Mouse (Mus musculus): ENCODE measurements around the gene Ccl27a.
A peak's percentile ranks its signal among the peaks of the same experiment; 100 is the strongest.
"Not testable (repeated sequence)": the region's sequence is repeated elsewhere in the genome, so short reads cannot be mapped to it uniquely, and the experiment has no call there.

The Ccl27a gene

GRCm38 (mm10) chr4:41774002-41774401 lies at the start of gene Ccl27a:
Gene Ccl27a (minus strand): TSS chr4:41774247.
- peak; percentile 94 for DNase-seq

GRCm38 (mm10) chr4:41783197-41783596 lies 9.2 kb upstream of the Ccl27a start:
- not testable (repeated sequence) for DNase-seq

GRCm38 (mm10) chr4:41782711-41783110 lies 8.7 kb upstream of the Ccl27a start:
- not testable (repeated sequence) for DNase-seq

DNA sequence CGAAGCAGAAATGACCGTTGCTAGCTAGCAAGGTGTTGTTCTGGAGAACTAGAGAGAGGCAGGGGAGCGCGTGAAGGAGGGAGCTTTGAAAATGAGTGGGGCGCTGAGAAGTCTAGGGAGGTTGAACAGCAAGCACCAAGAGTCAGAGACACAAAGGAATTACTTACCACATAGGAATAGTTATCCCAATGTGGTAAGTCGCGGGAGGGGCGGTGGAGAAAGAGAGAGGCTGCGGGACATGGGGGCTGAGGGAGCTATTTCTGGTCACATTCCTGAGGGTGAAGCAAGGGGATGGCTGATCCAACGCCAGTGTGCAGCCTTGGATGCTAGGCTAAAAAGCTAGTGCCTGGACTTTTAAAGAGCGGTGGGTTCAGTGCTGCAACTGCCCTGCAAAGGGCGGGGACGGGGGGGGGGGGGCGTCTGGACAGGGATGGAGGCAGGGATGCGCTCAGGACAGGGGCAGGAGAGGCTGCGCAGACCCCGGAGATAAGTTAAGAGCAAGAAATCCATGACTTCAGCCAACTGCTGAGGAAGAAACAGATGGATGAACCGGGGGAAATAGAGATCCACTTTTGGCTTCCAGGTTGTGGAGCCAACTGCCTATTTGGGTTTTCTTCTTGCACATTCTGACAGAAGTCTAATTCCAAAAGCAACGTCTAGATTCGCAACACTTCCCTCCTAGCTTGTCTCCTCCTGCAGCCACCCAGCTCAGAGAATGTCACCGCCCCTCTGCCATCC lies 7.9 kb upstream of the Ccl27a start:
- DNase-seq: not testable (repeated sequence)

- DNase-seq: not testable (repeated sequence)
Observed at GRCm38 (mm10) chr4:41781271-41781670, 7.2 kb upstream of the Ccl27a start.

GRCm38 (mm10) chr4:41775840-41776239 lies 1.8 kb upstream of the Ccl27a start:
- not testable (repeated sequence) for DNase-seq

GRCm38 (mm10) chr4:41774506-41774905 lies 459 bp upstream of the Ccl27a start:
- not testable (repeated sequence) for DNase-seq

- DNase-seq: peak; percentile 88
Observed at GRCm38 (mm10) chr4:41773502-41773901, 545 bp downstream of the Ccl27a start.

DNA sequence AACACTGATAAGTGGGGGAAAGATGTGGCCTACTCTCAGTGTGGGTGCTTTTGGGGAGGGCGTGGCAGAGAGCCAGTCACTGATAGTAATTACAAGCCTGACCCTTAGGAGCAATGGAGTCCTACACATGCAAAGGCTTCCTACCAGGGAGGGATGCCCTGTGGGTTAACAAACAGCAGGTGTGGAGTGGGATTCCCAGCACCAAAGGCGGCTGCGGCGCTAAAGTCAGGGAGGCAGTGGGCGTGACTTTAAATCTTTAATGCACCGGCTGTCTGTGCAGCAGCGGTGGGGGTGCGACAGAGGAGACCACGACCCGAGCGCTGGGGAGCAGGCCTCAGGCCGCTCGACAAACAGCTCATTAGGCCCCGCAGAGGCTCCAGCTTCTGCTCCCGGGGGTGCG lies 1.1 kb downstream of the Ccl27a start:
- DNase-seq: not testable (repeated sequence)

DNA sequence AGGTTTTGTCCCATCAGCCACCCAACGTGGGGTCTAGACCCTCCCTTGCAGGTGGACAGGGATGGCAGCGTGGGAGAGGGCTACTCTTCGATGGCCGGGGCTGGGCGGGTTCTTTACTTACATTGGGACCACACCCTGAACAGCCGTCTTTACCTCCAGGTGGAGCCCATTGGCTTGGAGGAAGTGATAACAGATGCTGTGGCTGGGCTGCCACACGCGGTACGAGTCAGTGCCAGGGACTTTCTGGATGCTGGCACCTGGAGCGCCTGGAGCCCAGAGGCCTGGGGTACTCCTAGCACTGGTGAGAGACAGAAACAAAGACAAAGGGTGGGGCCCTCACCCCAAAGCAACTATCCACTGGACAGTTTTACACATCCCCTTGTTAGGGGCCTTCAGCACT lies 6.7 kb downstream of the Ccl27a start:
- not testable (repeated sequence) for DNase-seq

- DNase-seq: not testable (repeated sequence)
Observed at GRCm38 (mm10) chr4:41763176-41763575, 10.9 kb downstream of the Ccl27a start.

DNA sequence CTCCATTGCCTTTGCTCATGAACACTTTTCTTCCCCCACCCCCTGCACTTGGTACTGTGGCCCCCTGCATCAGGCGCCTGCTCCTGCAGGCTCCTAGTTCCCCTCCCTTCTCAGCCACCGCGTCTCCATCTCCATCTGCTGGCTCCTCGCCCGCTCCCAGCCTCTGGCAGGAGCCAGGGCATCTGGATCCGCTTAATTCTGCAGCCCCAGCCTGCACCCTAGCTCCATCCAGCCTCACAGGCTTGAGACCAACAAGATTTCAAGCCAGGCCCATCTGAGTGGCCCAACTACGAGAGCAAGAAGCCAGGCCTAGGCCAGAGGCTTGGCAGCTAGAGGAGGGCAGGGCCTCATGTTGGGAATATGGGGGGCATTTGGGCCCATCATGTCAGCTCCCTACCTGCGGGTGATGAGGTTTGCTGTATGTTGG lies 11.3 kb downstream of the Ccl27a start:
- DNase-seq: not testable (repeated sequence)

- DNase-seq: no peak
Observed at GRCm38 (mm10) chr4:41762099-41762687, 11.9 kb downstream of the Ccl27a start.

DNA sequence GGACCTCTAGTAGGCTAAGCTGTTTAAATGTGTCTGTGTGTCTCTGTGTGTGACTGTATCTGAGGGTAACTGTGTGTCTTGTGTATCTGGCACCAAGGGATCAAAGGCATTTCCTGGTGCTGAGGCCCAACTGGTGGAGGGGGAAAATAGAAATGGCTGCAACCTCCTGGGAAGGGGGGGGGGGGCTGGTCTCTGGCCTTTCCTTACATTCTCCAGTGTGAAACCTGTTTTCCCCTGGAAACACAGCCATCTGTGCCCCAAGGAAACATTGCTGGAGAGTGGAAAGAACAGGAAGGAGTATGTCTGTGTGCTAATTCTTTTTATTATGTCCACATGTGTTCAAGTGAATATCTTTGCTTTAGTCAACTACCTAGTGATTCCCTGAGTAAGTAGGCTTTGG lies 12.4 kb downstream of the Ccl27a start:
- DNase-seq: no peak

- no peak for DNase-seq
Observed at GRCm38 (mm10) chr4:41760911-41761310, 13.1 kb downstream of the Ccl27a start.

DNA sequence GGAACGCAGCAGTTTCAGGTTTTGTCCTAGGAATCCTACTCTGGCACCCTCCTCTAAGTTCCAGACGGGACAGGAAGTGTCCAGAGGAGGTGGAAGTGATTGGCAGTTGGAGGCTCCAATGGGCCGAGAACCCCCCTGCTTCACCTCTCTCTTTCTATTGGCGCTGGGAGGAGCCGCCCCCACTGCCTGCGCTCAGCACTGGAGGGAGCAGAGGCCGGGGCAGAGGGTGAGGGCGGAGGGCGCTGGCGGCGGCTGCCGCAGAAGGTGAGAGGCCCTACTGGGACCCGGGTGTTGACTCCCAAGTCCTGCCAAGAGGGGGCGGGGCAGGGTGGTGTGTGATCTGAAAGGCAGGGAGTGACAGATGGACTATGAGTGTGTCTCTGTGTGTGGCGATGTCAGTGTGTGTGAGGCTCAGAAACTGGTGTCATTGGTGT lies 13.7 kb downstream of the Ccl27a start:
- peak; percentile 98 for DNase-seq

DNA sequence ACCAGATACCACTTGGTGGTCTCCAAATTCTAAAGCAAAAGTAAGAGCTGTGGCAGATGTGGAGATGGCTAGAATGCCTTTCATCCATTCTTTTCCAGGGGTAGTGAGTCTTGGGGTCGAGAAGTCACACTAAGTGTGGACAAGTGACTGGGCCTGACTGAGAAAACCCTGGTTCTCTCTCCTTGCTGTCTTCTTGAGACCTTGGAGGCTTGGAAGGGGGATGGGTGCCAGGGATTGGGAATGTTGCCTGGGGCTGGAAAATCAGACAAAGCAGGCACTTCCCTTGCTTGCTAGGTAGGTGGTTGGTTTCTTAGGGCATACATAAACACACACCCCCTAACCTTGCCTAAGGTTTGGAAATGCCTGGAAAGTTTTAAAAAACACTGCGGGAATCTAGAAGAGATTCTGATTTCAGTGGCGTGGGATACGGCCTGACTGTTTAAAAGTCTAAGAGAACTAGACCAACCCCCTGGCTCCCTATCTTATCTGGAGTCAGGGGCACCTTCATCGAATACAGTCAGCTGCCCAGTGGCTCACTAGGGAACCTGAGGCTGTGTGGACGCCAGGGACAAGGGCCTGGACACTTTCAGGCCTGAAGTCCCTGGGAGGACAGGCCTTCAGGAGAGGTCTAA lies 14.3 kb downstream of the Ccl27a start:
- DNase-seq: peak; percentile 49

DNA sequence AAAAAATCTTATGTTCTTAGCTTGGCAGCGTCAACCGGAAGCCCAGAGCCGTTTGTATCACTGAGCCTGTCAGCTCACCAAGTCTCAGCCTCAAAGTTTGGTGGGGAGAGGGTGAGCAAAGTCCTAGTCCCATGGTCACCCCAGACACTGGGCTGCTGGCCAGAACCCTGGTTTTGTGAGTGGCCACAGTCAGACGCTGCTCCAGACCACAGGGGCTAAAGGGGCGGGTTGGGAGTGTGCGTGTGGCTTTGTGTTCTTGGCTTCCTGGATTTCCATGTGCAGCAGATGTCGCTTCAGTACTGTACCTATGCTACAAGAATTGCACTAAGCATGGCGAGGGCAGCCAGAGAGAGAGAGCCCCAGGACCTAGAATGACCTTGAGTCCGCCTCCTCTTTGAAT lies 14.8 kb downstream of the Ccl27a start:
- peak; percentile 91 for DNase-seq

DNA sequence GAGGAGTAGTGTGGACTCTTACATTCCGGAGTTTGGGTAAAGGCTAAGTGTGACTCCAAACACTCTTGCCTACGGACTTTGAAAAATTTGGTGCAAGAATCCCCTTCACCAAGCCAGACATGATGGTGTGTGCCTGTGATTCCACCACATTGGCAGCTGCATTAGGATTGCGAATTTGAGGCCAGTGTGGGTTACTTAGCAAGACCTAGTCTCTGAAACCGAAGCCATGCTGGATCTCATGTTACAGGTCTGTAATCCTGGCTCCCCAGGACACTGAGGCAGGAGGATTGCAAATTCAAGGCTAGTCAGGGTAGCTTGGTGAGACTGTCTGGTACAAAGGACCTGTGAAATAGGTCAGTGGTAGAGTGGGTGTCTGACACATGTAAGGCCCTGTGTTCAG lies 15.3 kb downstream of the Ccl27a start:
- no peak for DNase-seq

- peak; percentile 77 for DNase-seq
Observed at GRCm38 (mm10) chr4:41758021-41758420, 16.0 kb downstream of the Ccl27a start.

- peak; percentile 59 for DNase-seq
Observed at GRCm38 (mm10) chr4:41757321-41757720, 16.7 kb downstream of the Ccl27a start.

DNA sequence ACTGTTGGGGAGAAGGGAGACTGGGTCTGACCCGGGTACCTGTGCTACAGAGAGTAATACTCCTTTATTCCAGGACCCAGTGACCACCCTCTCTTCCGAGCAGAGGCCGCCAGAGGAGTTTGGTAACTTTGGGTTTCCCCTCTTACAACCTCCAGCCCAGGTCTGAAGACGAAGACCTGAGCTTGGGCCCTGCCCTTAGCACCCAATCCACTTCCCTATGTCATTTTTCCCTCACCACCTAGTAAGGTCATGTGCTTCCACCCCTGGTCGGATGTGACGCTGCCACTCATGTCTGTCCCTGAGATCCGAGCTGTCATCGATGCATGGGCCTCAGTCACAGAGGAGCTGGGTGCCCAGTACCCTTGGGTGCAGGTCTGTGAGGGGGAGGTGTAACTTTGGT lies 17.6 kb downstream of the Ccl27a start:
- no peak for DNase-seq

GRCm38 (mm10) chr4:41755338-41756305 lies 18.4 kb downstream of the Ccl27a start, which contains the start of gene Sigmar1:
Gene Sigmar1 (minus strand): TSS chr4:41756157.
- peak; percentile 93 for DNase-seq

Data from kidney, adult 9 months (tissue).